Mouse (Mus musculus) megakaryocyte, embryonic 14.5 days (primary cell): ENCODE data around the gene Mettl5.

Experiments used
- FLI1 ChIP-seq: IDR thresholded peaks from 2 replicates; pipeline ENCODE4 v1.6.1; 2012; ENCODE audit warnings: low read length, inconsistent platforms, mixed read lengths
- GATA1 ChIP-seq: IDR thresholded peaks from 3 replicates; pipeline ENCODE4 v1.6.1; 2012; ENCODE audit warnings: mixed read lengths, low read length, inconsistent platforms, borderline replicate concordance

DNA sequence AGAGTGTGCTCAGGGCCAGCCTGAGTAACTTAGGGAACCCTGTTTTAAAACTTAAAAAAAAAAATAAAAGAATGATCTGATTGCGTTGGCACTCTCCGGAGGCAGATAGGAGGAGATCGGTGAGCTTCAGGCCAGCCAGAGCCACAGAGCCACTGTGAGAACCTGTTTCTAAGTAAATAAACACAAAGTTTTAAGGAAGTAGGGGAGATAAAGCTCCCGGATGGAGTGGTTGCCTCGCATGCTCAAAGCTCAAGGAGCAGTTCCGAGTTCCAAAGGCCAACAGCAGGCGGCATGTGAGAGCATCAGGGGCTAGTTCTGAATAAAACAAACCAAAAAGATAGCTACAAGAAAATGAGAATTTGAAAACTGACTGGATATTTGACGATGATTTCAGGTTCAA is 29.0 kb downstream of the Mettl5 start:
- TF ChIP-seq GATA1 = no peak
- TF ChIP-seq FLI1 = no peak
